In genomic region chr10:41151441-41151840, GRCm38 (mm10) we compare ENCODE assay signal across 9 mouse cellular contexts.
DNase-seq lines count a peak whose midpoint lies in the region; ATAC-seq and TF ChIP-seq lines count a peak whose summit lies in the region.
"Had no signal": no experiment of that assay in that cellular context is flagged by ENCODE, and none has a peak within 500 bp of the region (broad histone marks: within the 10 kb centered on the region; RNA-seq: fewer than 3 reads in every experiment).

No protein-coding gene starts in this region.

- WGBS in liver, embryonic 12.5 days (ENCODE audit: insufficient replicate concordance): 66% methylated on average over 18 of the region's 18 CpGs
- WGBS in limb, embryonic 14.5 days: 69% methylated on average over 18 of the region's 18 CpGs

- H3K36me3 ChIP-seq in liver, embryonic 12.5 days: no peaks in the 10 kb centered on the region
- no peaks in the 10 kb centered on the region for H3K36me3 ChIP-seq in limb, embryonic 14.5 days (ENCODE audit: control insufficient read depth, insufficient read depth, low read length)
- H3K36me3 ChIP-seq: neural tube, embryonic 12.5 days had no signal

- no peak overlapping the region for H3K4me2 ChIP-seq in liver, embryonic 12.5 days
- 0 out of 2 replicates have a peak overlapping the region, but pooled peaks have one; percentile 14 for H3K4me2 ChIP-seq in limb, embryonic 14.5 days (replicated peaks; ENCODE audit: low read depth, low read length, severe bottlenecking)
- H3K4me2 ChIP-seq: neural tube, embryonic 12.5 days had no signal

- H3K4me1 ChIP-seq in liver, embryonic 12.5 days: peaks cover 52% of the 10 kb centered on the region
- no peaks in the 10 kb centered on the region for H3K4me1 ChIP-seq in limb, embryonic 14.5 days (ENCODE audit: control insufficient read depth, insufficient read depth, low read length)
- H3K4me1 ChIP-seq: neural tube, embryonic 12.5 days had no signal

- no peak for TF ChIP-seq POLR2A in limb, embryonic 14.5 days (IDR thresholded peaks at IDR 0.05; ENCODE audit: borderline replicate concordance, extremely low read depth, insufficient read depth, insufficient read length)

- DNase-seq in cerebellum, postnatal 36 days: peak; percentile 3 to 8
- DNase-seq in liver: peak; percentile 26
- DNase-seq in WW6 (ENCODE audit: low read depth, low spot score): peak; percentile 14
- peak; percentile 6 for DNase-seq in limb, embryonic 14.5 days (ENCODE audit: low spot score)
- no peak for DNase-seq in ovary, postnatal 36 days (ENCODE audit: low spot score)
- DNase-seq in adrenal gland, postnatal 25 days: no peak

- no peak overlapping the region for H3K9ac ChIP-seq in liver, embryonic 12.5 days
- no peak overlapping the region for H3K9ac ChIP-seq in limb, embryonic 14.5 days (ENCODE audit: low read depth, low read length, severe bottlenecking)
- H3K9ac ChIP-seq: neural tube, embryonic 12.5 days had no signal

- no peak for ATAC-seq in cerebellum, adult (ENCODE audit: insufficient number of reproducible peaks, low FRiP score, low TSS enrichment)
- ATAC-seq in liver, embryonic 12.5 days: no peak
- no peak for ATAC-seq in limb, embryonic 14.5 days (ENCODE audit: low FRiP score, low read depth)

- no peaks in the 10 kb centered on the region for H3K9me3 ChIP-seq in liver, embryonic 12.5 days (replicated peaks)
- H3K9me3 ChIP-seq in limb, embryonic 14.5 days (ENCODE audit: control insufficient read depth, low read length): no peaks in the 10 kb centered on the region
- H3K9me3 ChIP-seq: neural tube, embryonic 12.5 days had no signal

- no peak overlapping the region for H3K27ac ChIP-seq in liver, embryonic 12.5 days
- no peak overlapping the region for H3K27ac ChIP-seq in limb, embryonic 14.5 days (replicated peaks; ENCODE audit: low read depth, low read length)
- H3K27ac ChIP-seq: neural tube, embryonic 12.5 days had no signal

- peaks cover 11% of the 10 kb centered on the region for H3K27me3 ChIP-seq in liver, embryonic 12.5 days (replicated peaks)
- H3K27me3 ChIP-seq in limb, embryonic 14.5 days (ENCODE audit: control insufficient read depth, insufficient read depth, low read length): no peaks in the 10 kb centered on the region
- H3K27me3 ChIP-seq: neural tube, embryonic 12.5 days had no signal

- no peak overlapping the region for H3K4me3 ChIP-seq in liver, embryonic 12.5 days
- H3K4me3 ChIP-seq in limb, embryonic 14.5 days (replicated peaks; ENCODE audit: low read length): no peak overlapping the region
- H3K4me3 ChIP-seq: neural tube, embryonic 12.5 days had no signal

Comparison
In these comparisons a context has a peak if more than half of its experiments do, and no peak if none do; other contexts are left out.
1. DNase-seq: peak in cerebellum, postnatal 36 days (2 of 2), liver (single experiment), WW6 (single experiment) and limb, embryonic 14.5 days (single experiment); none in ovary, postnatal 36 days (single experiment) and adrenal gland, postnatal 25 days (single experiment).